Mouse (Mus musculus): Measurements from ENCODE around the gene Cryl1.

DNA sequence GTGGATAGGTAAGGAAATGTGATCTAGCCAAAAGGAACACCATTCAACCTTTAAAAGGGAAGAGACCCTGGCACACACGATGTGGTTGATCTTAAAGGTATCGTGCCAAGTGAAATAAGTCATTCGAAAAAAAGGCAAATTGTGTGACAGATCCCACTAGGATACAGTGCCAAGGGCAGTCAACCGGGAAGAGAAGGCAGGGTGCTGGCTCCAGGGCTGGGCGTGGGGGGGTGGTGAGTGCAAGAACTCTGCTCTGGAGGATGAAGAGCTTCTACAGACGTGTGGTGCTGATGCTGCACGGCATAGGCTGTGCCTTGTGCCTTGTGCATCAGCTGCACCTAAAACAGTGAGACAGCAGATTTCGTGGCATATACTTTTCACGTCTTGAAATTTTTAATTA lies 33.0 kb downstream of the Cryl1 start:
- no peak for TF ChIP-seq CTCF (IDR thresholded peaks at IDR 0.05; ENCODE audit: low read depth, low read length)
- no peak for TF ChIP-seq GATA1 (IDR thresholded peaks at IDR 0.05; ENCODE audit: borderline replicate concordance, low read length)
- TF ChIP-seq POLR2AphosphoS5 (IDR thresholded peaks at IDR 0.05; ENCODE audit: insufficient replicate concordance, low read depth, low read length): no peak
- TF ChIP-seq TAL1 (conservative IDR thresholded peaks at IDR 0.05; ENCODE audit: low read depth, low read length): no peak
- TF ChIP-seq GATA2 (IDR thresholded peaks at IDR 0.05; ENCODE audit: borderline replicate concordance, low read depth, low read length): no peak

Data from G1E (cell line).